Mouse (Mus musculus): ENCODE measurements around the gene Prr12.
"Not testable (repeated sequence)": the region's sequence is repeated elsewhere in the genome, so short reads cannot be mapped to it uniquely, and the experiment has no call there.

Gene Prr12

DNA sequence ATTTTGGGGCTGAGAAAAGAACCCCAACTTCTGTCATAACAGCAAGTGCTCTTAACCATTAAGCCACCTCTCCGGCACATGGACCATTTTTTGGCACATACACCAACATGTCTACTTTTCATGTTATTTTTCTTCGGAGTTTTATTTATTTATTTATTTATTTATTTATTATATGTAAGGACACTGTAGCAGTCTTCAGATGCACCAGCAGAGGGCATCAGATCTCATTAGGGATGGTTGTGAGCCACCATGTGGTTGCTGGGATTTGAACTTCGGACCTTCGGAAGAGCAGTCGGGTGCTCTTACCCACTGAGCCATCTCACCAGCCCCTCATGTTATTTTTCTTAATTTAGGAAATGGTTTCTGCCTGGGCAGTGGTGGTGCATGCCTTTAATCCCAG lies 29.0 kb downstream of the Prr12 start:
- not testable (repeated sequence) for DNase-seq (ENCODE audit: low spot score)

DNA sequence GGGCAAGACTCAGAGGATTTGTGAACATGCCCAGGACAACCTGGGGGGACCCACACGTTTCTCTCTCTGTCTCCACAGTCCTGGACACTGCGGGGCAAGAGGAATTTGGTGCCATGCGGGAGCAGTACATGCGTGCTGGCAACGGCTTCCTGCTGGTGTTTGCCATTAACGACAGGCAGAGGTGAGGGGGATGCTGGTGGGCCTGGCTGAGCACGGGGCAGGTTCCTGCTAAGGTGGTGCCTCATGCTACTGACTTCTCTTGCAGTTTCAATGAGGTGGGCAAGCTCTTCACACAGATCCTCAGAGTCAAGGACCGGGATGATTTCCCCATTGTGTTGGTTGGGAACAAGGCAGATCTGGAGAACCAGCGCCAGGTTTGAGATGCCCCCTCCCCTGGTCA lies 32.5 kb downstream of the Prr12 start:
- DNase-seq (ENCODE audit: low spot score): no peak

DNA sequence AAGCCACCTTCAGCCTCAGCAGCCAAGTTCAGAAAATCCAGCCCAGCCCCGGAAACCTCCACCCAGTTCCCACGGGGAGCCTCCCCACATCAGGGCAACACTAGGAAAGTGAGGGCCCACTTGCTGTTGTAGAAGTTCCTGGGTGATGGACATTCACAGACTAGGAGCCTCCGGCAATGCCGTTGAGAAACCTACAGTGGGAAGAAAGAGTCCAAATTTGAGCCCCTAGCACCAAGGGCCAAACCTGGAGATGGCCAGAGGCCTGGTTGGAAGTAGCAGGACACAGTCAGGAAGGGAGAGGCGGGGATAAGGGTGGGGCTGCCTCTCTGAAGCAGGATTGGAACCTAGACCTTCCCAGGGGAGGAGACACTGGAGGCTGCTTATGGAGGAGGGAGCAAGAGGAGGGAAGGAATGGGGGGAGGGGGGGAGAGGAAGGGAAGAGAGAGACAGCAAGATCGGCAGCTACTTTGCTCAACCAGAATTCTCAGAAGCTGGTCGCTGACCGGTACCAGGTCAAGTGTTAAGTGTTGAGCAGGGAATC lies 33.6 kb downstream of the Prr12 start:
- no peak for DNase-seq (ENCODE audit: low spot score)

DNA sequence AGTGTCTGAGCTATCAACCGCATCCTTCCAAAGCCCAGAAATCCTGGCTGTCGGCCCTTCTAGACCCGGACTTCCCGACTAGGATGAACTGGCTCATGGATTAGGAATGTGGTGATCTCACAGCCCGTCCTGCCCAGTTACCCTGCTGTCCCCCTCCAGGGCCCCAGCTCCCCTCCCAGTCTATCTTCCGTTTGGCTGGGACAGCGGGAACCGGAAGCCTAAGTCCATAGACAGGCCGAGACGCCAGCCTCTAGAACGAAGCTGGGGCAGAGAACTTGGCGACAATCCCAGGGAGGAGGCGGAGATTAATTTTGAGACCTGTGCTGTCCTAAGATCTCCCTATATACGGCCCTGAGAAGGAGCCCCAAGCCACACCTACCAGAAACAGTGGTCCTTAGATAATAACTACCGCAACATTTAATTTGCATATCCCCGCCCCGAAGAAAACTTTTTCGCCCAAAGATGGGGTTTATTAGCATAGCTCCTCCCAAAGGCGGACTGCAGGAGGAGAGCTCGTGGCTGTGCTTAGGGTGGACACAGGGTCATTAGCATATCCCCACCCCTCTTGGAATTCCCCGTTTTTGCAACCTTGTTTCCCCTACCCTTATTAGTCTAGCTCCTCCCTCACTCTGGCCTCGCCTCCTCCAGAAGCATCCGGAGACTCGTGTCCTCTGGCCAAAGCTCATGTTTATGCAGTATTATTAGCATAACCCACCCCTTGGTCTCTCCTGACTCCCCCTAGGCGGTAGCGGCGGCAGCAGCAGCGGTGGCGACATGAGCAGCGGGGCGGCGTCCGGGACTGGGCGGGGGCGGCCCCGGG lies 35.2 kb downstream of the Prr12 start, which contains the start of gene Rras:
TSS of gene Rras (plus strand) at position 720 of the 820 bp plus-strand sequence.
- DNase-seq (ENCODE audit: low spot score): peak; percentile 79

DNA sequence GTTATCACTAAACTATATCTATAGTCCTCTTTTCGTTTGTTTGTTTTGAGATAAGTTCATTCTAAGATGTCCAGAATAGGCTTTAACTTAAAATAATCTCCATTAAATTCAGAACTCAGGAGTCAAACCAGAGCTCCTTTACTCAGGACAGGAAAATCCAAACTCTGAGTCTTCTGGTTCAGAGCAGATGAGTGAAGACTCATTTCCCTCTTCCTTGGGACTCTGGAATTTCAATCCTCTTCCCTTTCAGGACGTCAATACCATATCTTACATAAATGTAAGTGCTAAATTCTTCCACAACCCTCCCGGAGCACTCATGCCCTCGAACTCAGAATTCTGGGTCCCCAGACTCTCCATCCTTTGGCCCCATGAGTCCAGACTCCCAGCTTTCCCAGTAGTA lies 35.9 kb downstream of the Prr12 start:
- DNase-seq (ENCODE audit: low spot score): no peak

DNA sequence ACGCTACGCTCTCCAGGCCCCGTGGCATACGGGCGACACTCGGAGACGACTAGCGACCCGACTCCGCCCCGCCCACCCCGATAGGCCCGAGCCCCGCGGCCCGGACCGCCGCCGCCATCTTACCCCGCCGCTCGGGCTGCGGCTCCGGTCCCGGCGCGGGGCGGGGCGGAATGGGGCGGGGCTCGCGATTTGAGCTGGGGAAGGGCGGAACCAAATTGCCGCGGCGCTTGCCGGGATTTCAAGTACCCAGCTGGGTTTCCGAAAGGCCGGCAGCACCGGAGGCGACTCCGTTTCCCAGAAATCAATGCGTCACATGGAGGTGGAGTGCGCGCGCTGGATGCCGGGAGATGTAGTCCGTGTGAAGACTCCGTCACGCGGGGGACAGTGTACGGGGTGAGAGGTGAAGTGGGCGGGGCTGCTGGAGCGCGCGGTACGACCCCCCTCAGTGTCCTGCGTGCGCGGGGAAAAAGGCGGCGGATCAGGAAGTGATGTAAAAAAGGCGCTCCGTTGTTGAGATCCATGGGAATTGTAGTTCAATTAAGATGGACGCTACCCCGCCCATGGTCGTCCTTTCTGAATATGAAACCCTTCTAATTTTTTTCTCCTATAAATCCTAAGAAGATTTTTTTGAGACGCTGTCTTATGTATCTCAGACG lies 36.6 kb downstream of the Prr12 start, which contains the start of gene Scaf1:
TSS of gene Scaf1 (minus strand) at position 407 of the 656 bp plus-strand sequence.
- DNase-seq (ENCODE audit: low spot score): peak; percentile 97

DNA sequence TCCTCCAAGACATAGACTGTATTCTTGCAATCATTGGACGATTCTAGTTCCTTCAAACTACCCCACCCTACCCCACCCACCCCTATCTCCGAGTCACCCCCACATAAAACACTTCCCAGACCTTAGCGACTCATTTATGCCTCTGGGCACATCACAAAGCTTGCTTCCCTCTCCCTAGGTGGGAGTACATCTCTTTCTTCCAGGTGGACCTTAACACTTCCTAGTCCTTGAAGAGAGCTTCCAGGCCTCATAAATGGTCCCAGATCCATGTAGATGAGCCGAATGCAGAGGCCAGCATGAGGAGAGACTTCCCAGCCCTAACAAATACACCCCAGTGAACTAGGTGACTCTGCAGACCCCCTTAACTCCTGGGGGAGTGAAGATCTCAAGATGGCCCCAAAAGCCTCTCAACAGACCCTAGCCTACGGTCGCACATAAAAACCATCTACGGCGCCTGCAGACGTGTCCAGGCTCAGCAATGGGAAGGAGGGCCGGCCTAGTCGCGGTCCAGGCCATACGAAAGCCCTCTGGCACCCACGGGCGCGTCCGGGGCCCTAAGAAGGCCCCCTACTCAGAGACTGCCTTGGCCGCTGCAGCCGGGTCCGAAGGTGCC lies 37.2 kb downstream of the Prr12 start:
- no peak for DNase-seq (ENCODE audit: low spot score)

DNA sequence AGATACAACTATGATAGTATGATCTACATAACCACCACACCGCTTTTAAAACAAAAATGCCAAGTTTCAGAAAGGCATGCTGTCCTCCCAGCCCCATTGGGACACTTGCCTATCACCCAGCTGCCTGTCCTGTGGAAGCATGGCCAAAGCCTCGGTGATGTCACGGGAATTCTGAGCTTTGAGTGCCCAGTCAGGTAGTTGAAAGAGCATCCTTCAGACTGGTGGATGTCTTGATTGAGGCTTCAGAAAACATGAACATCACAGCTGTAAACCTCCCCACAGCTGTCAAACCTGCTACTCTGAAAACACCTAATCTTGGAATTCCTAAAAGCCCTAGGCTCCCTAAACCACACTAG lies 38.6 kb downstream of the Prr12 start:
- no peak for DNase-seq (ENCODE audit: low spot score)

DNA sequence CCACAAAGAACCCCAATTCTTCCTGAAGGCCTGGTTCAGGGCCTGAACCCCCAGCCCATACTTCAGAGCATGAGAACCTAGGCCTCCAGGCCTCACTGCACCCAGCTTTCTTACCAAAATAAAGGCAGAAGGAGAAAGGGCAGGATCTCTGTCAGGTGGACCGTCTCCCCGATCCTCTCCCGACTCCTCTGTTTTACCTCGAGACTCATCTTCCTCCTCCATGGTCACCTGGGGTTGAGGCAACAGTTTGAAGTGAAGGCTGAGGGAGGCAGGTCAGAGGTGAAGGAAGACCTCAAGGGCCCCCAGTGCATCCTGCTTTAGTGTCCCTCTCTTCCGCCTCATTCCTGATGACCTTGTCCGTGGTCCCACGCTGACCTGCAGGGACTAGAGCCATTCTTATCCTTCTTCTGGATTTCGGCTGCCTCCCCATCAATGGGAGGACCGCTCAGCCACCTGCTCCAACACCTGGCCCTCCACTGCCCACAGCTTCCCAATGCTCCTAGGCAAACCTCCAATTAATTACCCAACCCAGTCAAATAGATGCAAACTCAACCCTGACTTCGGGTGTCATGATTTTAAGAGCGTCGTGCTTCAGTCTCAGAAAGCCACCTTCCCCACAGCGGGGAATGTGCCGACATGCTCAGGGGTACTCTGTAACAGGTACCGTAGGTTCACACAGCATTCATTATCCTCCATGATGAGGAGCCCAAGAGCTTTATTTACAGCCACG lies 39.1 kb downstream of the Prr12 start:
- no peak for DNase-seq (ENCODE audit: low spot score)

DNA sequence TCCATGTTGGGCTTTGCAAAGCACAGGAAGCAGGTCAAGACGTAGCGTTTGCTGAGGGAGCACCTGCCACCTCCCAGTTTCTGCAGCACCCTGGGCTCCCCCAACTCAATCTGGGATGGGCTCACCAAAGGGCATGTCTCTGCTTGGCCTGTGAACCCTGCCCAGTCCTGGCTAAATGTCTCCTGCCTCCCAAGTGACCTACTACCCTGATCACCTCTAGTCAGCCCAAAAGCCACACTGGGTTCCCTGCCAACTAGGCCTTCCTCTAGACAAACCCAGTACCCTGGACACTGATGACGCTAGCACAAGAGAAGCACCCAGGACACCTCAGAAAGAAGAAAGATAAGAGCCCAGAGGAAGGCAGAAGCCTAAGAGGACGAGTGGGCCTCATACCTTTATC lies 39.9 kb downstream of the Prr12 start:
- no peak for DNase-seq (ENCODE audit: low spot score)

DNA sequence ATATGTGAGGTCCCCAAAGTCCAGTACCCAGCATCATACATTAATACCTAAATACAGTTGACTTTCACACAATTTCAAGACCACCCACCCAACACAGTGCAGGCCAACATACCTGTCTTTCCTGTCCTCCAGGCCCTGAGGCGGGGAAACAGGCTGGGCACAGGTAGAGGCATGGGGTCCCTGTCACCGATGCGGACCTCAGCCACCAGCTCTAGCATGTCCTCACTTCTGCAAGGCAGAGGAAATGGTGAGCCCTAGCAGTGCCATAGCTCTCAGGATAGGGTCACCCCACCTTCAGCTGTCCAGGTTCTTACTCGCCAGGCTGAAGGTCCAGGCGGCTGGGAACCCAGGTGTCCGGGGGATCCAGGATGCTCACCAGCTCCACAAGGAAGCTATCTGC lies 40.7 kb downstream of the Prr12 start:
- no peak for DNase-seq (ENCODE audit: low spot score)

DNA sequence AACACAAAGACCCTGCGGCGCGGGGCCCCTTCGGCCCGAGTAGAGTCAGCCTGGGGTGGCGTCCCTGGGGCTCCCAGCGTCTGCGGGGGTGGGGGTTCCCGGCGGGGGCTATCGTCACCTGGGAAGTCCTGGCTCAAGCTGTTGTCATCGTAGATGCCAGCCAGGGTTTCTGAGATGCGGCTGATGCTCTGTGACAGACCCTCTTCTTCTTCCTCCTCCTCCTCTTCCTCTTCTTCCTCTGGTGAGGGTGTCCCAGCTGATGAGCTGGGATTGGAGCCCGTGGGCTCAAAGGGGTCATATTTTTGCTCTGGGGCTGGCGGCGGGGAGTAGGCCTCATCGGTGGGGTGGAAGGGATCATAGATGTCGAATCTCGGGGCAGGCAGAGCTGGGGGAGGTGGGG lies 44.3 kb downstream of the Prr12 start:
- DNase-seq (ENCODE audit: low spot score): no peak

DNA sequence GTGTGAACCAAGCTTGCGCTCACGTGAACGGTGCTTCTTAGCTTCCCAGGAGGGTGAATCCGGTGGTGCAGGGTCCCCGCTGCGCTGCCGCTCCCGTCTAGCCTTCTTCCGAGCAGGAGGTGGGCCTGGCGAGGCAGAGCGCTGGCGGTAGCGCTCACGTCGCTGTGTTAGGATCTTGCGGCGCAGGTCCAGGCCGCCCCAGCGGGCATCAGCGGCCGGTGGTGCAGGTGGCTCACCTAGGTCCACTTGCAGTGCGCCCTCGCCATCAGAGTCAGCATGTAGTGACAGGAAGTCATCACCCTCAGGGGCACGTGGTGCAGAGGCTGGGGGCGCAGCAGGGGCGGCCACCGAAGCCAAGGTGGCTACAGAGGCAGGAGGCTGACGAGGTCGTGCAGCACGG lies 44.8 kb downstream of the Prr12 start:
- no peak for DNase-seq (ENCODE audit: low spot score)

DNA sequence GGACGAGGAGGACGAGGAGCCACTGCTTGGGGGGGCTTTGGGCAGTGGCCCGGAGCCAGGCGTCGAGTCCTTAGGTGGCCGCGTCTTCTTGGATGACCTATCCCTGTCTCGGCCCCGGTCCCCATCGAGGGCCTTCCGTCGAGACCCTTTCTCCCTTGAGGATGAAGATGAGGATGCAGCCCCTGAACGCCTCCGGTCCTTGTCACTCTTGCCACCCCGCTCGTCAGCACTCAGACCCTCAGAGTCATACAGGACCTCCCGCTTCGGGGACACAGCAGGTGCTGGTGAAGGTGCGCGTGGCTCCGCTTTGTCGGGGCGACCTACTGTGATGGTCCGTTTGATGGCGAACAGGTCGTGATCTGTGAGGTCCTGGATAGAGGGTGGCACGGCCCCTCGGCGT lies 45.5 kb downstream of the Prr12 start:
- no peak for DNase-seq (ENCODE audit: low spot score)

DNA sequence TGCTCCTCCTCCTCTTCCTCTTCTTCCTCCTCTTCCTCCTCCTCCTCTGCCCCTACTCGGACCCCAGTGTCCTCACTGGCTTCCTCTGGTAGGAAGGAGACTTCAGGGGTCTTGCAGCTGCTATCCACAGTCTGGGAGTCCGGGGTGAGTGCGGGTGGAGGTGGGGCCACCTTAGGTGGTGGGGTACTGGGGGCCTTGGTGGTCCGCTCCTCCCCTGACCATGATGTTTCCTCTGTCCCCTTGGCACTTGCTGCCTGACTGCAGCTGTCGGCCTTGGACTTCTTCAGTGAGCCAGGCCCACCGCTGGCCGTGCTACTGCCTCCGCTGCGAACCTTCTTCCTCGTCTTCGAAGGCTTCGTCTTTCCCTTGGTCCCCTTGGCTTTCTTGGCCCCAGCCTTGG lies 46.2 kb downstream of the Prr12 start:
- DNase-seq (ENCODE audit: low spot score): no peak

DNA sequence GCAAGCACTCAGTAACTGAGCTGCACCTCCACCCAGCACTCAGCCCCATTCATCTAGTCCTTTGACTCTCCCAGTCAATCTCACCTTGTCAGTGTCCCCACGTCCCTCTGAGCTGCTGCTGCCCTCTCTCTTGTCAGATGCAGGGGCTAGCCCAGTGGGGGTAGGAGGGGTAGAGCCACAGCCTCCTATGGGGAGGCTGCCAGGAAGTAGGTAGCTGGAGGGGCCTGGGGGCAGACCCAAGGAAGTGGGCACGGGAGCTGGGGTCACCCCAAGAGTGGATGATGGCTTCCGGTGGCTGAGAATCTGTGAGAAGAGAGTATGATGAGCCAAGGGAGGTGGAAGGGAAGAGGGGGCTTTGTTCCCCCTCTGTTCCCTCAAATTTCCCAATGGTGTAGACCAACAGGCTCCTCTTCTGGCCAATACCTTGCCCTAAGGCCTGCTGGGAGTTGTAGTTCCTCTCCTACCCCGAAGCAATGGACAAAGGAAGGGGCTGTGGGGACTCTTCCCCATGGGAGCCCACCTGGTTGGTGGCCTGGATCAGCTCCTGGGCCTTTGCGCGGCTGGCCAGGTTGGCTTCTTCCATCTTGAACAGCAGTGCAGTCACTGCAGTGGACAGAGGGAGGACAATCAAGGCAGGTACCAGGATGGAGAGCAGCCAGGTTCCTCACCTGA lies 47.2 kb downstream of the Prr12 start:
- DNase-seq (ENCODE audit: low spot score): no peak

DNA sequence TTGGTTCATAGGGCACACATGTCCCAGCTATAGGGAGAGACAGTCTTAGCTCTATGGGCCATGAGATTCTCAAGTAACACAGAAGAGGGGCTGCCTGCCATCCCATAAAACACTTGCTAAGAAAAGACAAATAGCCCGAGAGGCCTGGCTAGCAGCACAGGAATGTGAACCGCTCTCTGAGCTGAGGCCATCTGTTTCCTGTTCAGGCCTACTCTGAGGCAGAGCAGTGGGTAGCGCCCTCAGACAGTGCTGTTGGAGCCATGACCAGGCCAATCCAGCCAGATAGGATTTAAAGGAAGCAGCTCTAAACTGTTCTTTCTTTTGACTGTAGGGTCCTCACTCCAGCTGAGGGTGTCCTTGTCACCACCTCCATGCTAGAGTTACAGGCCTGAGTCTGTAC lies 48.1 kb downstream of the Prr12 start:
- DNase-seq (ENCODE audit: low spot score): no peak

DNA sequence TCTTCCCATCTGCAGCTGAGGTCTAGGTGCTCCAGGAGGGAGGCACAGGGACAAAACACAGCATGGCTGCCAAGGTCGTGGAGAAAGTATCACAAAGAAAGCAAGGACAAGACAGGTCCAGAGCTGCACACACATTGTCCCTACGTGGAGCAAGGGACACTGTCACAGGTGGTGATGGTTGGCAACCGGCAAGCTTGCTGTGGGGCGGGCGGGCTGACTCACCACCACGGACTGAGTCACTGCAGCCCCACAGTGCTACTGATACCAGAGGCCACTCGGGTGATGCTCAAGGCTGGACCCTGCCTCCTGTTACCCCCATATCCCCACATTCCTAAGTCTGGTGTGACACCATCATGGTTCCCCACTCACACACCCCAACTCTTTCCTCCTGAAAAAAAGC lies 50.2 kb downstream of the Prr12 start:
- no peak for DNase-seq (ENCODE audit: low spot score)

DNA sequence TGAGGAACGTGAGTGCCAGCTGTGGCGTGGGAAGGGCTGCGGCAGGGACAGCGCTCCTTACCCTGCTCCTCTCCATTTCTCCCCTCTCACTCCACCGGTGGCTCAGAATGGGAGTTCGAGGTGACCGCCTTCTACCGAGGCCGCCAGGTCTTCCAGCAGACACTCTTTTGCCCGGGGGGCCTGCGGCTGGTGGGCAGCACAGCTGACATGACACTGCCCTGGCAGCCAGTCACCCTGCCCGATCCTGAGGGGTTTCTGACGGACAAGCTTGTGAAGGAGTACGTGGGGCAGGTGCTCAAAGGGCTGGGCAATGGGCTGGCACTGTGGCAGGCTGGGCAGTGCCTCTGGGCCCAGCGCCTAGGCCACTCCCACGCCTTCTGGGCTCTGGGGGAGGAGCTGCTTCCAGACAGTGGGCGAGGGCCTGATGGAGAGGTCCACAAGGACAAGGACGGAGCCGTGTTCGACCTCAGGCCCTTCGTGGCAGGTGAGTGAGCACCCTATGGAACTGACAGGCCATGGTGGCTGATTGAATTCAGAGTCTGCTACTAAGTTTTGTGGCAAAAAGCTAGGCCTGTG lies 52.1 kb downstream of the Prr12 start:
- no peak for DNase-seq (ENCODE audit: low spot score)

DNA sequence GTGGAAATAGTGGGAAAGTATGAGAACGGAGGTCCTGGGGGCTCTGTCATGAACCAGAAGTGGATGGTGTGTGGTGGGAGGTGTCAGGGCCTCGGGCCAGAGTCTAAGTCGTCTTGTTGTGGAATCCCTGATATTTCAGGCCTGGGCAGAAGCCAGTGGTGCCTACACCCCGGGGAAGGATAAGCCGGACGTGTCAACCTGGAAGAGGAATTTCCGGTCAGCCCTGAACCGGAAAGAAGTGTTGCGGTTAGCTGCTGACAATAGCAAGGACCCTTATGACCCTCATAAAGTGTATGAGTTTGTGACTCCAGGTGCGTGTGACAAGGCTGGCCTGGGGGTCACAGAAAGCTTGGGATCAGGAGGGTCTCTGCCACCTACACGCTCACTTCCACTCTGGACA lies 52.9 kb downstream of the Prr12 start:
- DNase-seq (ENCODE audit: low spot score): no peak

DNA sequence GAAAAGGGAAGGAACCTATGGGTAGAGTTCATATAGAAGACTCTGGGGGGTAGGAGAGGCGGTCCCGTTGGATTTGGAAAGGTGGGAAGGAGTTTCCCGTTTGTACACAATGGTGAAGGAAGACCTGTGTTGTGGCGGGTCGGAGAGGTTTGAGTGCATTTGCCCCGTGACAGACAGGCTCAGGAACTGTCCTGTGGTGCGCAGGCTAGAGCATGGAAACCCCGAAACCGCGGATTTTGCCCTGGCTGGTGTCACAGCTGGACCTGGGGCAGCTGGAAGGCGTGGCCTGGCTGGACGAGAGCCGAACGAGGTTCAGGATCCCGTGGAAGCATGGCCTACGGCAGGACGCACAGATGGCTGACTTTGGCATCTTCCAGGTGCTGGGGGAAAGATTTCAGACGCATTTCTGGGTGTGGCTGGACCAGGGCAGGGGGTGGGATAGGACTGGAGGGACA lies 54.2 kb downstream of the Prr12 start, which contains the start of gene Bcl2l12:
TSS of gene Bcl2l12 (minus strand) at position 212 of the 455 bp plus-strand sequence.
- DNase-seq (ENCODE audit: low spot score): peak; percentile 42

Data from ovary, postnatal 14 days (tissue).